Mouse (Mus musculus) limb, embryonic 15.5 days (tissue): ENCODE data around the gene Bri3. TPM values are rescaled to one million over a fixed set of nuclear protein-coding genes. Genes with fewer than 3 reads are reported as not detected.
"Not testable (repeated sequence)": the region's sequence is repeated elsewhere in the genome, so short reads cannot be mapped to it uniquely, and the experiment has no call there.

ENCODE experiments used
- ATAC-seq: fragments of 200-750 bp; cut with Nextera tagmentation; 2 replicates; pipeline ENCODE4 v1.8.0; 2017; ENCODE audit warnings: low read depth, moderate TSS enrichment; ENCODE audit not compliant: insufficient number of reproducible peaks, low FRiP score, low TSS enrichment
- H3K27ac ChIP-seq: fragments of 300-500 bp; sonication (generic); 2 replicates; pipeline ENCODE4 v1.5.1; 2015; ENCODE audit warnings: moderate library complexity, mild to moderate bottlenecking, inconsistent platforms
- H3K27me3 ChIP-seq: fragments of 300-500 bp; sonication (generic); 2 replicates; pipeline ENCODE4 v1.6.1; 2015; ENCODE audit warnings: inconsistent platforms
- H3K36me3 ChIP-seq: fragments of 300-500 bp; sonication (generic); 2 replicates; pipeline ENCODE4 v1.6.1; 2015; ENCODE audit warnings: inconsistent platforms
- H3K4me1 ChIP-seq: fragments of 300-500 bp; sonication (generic); 2 replicates; pipeline ENCODE4 v1.6.1; 2015; ENCODE audit warnings: inconsistent platforms
- H3K4me2 ChIP-seq: fragments of 300-500 bp; sonication (generic); 2 replicates; pipeline ENCODE4 v1.6.1; 2015; ENCODE audit warnings: mild to moderate bottlenecking, inconsistent platforms
- H3K4me3 ChIP-seq: fragments of 300-500 bp; sonication (generic); 2 replicates; pipeline ENCODE4 v1.5.1; 2015; ENCODE audit warnings: mild to moderate bottlenecking, inconsistent platforms
- H3K9ac ChIP-seq: fragments of 300-500 bp; sonication (generic); 2 replicates; pipeline ENCODE4 v1.6.1; 2015; ENCODE audit warnings: inconsistent platforms
- H3K9me3 ChIP-seq: fragments of 300-500 bp; sonication (generic); 2 replicates; pipeline ENCODE4 v1.6.1; 2016; ENCODE audit warnings: inconsistent platforms
- WGBS: fragments of 180-500 bp; shearing (Covaris S2); methylation state at CpG from one replicate; pipeline ENCODE4 v1.1.7; 2015; 5-methylcytosine and 5-hydroxymethylcytosine counted together
- polyA plus RNA-seq: library from polyadenylated mRNA; unstranded; fragments of >200 nt; fragmentation: Nextera tagmentation; extraction: Ambion mirVana; gene quantifications from 2 replicates; pipeline ENCODE4 v1.2.1, GENCODE M21; 2015

Bri3 gene
- polyA plus RNA-seq, 1 experiment from 2014 or later, result 97.3 TPM

DNA sequence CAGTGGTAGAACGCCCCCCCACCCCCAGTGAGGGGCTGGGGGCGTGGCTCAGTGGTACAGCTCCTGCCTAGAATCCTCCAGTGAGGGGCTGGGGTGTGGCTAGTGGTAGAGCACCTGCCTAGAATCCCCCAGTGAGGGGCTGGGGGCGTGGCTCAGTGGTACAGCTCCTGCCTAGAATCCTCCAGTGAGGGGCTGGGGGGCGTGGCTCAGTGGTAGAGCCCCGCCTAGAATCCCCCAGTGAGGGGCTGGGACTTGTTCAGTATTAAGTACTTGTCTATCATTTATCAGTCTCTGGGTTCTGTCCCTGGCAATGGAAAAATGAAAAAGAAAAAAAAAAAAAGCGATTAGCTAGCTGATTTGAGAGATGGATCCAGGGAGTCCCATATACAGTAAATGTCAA, 122.3 kb downstream of the Bri3 start:
- not testable (repeated sequence) for H3K4me1 ChIP-seq

DNA sequence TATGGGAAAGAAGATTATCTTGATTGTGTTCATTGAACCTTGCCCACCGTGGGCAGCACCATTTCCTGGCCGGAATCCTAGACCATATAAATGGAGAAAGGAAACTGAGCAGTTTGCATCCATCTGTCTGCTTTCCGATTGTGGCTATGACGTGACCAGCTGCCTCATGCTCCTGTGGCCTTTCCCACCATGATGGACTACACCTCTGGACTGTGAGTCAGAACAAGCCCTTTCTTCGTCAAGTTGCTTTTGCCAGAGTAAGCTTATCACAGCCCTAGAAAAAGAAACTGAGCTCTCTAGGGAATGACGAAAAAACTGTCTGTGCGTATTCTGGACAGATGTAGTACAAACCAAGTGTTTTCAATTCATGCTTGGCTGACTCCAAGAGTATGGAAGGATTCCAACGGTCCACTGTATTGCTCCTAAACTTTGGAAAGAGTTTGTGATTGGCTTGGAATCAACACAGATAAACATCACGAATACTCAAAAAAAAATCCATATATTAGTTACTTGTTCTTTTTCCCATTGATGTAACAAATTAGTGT, 124.5 kb downstream of the Bri3 start:
- WGBS, result 62% methylated on average over 9 of the region's 9 CpGs
- no peaks in the 10 kb centered on the region for H3K4me1 ChIP-seq
- H3K9ac ChIP-seq, result no peak overlapping the region
- no peak overlapping the region for H3K4me3 ChIP-seq
- H3K4me2 ChIP-seq, result no peak overlapping the region
- no peaks in the 10 kb centered on the region for H3K27me3 ChIP-seq
- no peaks in the 10 kb centered on the region for H3K9me3 ChIP-seq
- H3K36me3 ChIP-seq, result no peaks in the 10 kb centered on the region
- no peak for ATAC-seq
- no peak overlapping the region for H3K27ac ChIP-seq

More for the DNA sequence above, 122.3 kb downstream of the Bri3 start:
- H3K4me2 ChIP-seq, H3K9ac ChIP-seq, H3K9me3 ChIP-seq, H3K27me3 ChIP-seq, H3K4me3 ChIP-seq, ATAC-seq, H3K27ac ChIP-seq, H3K36me3 ChIP-seq: not testable (repeated sequence)
- 82% methylated on average over 6 of the region's 6 CpGs for WGBS

DNA sequence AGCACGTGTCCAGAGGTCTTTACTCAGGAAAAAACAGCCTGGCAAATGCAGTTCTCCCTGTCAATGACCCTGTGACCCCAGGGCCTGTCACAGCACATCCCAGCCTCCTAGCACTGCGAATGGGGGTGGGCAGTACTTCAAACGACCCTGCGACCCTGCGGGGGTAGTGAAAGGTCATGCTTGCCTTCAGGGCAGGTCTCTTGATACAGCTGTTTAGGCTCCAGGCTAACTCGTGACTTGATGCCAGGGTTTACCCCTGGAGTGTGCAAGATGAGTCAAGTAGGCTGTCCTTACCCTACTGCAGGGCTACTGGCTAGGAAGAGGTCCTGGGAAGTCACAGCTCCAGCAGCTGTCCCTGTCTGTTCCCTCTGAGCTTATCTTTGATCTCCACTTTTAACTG, 126.7 kb downstream of the Bri3 start:
- no peak overlapping the region for H3K9ac ChIP-seq
- WGBS, result 5% methylated on average over 6 of the region's 6 CpGs
- no peaks in the 10 kb centered on the region for H3K36me3 ChIP-seq
- H3K4me2 ChIP-seq, result no peak overlapping the region
- no peak overlapping the region for H3K27ac ChIP-seq
- no peaks in the 10 kb centered on the region for H3K27me3 ChIP-seq
- H3K4me1 ChIP-seq, result no peaks in the 10 kb centered on the region
- ATAC-seq, result no peak
- H3K4me3 ChIP-seq, result no peak overlapping the region
- H3K9me3 ChIP-seq, result no peaks in the 10 kb centered on the region

DNA sequence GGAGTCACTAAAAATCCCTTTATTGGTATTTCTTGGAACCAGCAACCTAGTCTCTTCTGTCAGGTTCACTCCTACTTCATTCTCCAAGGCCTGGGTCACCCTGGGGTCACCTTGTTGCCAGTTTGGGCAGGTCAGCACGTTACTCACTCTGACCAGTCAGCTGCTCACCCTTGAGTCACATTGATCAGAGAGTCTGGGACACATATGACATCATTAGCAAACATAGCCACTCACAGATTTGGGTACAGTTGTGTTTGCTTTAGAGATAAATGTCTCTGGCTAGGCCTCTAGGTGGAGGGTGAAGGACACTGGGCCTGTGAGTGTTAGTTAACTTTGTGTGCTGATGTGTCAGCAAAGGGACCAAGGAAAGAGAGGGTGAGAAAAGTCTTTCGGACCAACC, 127.9 kb downstream of the Bri3 start:
- H3K4me2 ChIP-seq, result no peak overlapping the region
- H3K27me3 ChIP-seq, result no peaks in the 10 kb centered on the region
- no peak overlapping the region for H3K27ac ChIP-seq
- ATAC-seq, result no peak
- H3K9me3 ChIP-seq, result no peaks in the 10 kb centered on the region
- H3K9ac ChIP-seq, result no peak overlapping the region
- WGBS, result 50% methylated on average over 2 of the region's 2 CpGs
- H3K4me1 ChIP-seq, result no peaks in the 10 kb centered on the region
- H3K4me3 ChIP-seq, result no peak overlapping the region
- H3K36me3 ChIP-seq, result no peaks in the 10 kb centered on the region

DNA sequence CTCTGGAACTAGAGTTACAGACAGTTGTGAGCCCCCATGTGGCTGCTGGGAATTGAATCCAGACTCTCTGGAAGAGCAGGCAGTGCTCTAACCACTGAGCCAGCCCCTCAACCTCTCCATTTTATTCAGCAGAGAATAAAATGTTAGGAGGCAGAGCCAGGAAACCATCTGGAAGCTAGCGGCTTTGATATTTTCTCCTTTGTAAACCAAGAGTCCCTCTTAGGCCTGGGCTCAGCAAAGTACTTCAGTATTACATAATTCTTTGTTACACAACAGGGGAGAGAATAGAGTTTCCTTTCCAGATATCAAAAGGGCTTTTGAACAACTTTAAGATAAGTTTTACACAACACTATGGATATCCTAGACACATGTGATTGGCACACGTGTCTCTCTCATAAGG, 128.6 kb downstream of the Bri3 start:
- no peaks in the 10 kb centered on the region for H3K9me3 ChIP-seq
- ATAC-seq, result no peak
- H3K4me2 ChIP-seq, result no peak overlapping the region
- no peaks in the 10 kb centered on the region for H3K36me3 ChIP-seq
- WGBS, result 52% methylated on average over 2 of the region's 2 CpGs
- no peaks in the 10 kb centered on the region for H3K27me3 ChIP-seq
- no peaks in the 10 kb centered on the region for H3K4me1 ChIP-seq
- H3K27ac ChIP-seq, result no peak overlapping the region
- H3K4me3 ChIP-seq, result no peak overlapping the region
- H3K9ac ChIP-seq, result no peak overlapping the region

DNA sequence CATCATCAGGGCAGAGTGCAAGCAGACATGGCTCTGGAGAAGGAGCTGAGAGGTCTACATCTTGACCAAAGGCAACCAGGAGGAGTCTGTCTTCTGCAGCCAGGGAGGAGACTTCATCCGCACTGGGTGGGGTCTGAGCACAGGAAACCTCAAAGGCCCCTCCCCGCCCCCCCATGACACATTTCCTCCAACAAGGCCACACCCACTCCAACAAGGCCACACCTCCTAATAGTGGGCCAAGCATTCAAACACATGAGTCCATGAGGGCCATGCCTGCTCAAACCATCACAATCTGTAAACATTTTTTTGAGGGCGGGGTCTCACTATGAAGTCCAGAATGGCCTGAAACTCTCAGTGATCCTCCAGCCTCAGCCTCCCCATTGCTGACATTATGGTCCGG, 135.2 kb downstream of the Bri3 start:
- WGBS, result 86% methylated on average over 4 of the region's 4 CpGs
- Histone ChIP-seq H3K27ac (no peak overlapping the region), H3K4me2 (no peak overlapping the region), H3K9ac (no peak overlapping the region), H3K36me3 (no peaks in the 10 kb centered on the region), H3K4me3 (no peak overlapping the region), H3K4me1 (no peaks in the 10 kb centered on the region), H3K9me3 (no peaks in the 10 kb centered on the region), H3K27me3 (no peaks in the 10 kb centered on the region)
- no peak for ATAC-seq

DNA sequence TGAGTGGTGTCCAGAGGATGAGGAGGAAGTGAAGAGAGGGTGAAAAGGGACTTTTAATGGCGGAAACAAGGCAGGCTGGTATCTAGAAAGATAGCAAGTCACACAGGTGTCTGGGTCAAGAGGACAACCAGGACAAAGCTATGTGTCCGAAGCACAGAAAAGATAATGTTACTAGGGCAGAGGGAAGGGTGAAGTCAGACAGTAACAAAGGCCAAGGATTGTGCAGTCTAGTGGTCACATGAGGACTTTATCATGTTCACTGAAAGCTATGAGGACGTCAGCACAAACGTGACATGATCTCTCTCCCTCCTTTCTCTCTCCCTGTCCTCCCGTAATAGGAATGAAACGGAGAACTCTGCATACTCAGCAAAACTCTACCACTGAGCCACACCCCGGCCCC, 136.5 kb downstream of the Bri3 start:
- Histone ChIP-seq H3K27me3 (no peaks in the 10 kb centered on the region), H3K4me1 (no peaks in the 10 kb centered on the region), H3K27ac (no peak overlapping the region), H3K36me3 (no peaks in the 10 kb centered on the region), H3K9ac (no peak overlapping the region), H3K4me3 (no peak overlapping the region), H3K4me2 (no peak overlapping the region), H3K9me3 (no peaks in the 10 kb centered on the region)
- no peak for ATAC-seq
- WGBS, result 89% methylated on average over 7 of the region's 7 CpGs

DNA sequence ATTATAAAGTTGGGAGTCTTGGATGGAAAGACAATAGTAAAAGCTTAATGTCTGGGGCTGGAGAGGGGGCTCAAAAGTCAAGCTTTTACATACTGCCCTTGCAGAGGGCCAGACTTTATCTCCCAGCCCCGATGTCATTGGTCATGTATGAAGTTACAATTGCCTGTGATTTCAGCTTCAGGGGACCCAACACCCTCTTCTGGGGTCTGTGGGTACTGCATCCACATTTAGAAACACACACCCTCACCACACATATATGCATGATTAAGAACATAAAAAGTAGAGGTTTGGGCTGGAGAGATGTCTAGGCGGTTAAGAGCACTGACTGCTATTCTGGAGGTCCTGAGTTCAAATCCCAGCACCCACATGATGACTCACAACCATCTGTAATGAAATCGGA, 137.5 kb downstream of the Bri3 start:
- H3K4me3 ChIP-seq, result no peak overlapping the region
- 85% methylated on average over 3 of the region's 3 CpGs for WGBS
- H3K4me1 ChIP-seq, result no peaks in the 10 kb centered on the region
- no peaks in the 10 kb centered on the region for H3K36me3 ChIP-seq
- ATAC-seq, result no peak
- no peak overlapping the region for H3K9ac ChIP-seq
- no peaks in the 10 kb centered on the region for H3K27me3 ChIP-seq
- H3K27ac ChIP-seq, result no peak overlapping the region
- H3K4me2 ChIP-seq, result no peak overlapping the region
- H3K9me3 ChIP-seq, result no peaks in the 10 kb centered on the region

DNA sequence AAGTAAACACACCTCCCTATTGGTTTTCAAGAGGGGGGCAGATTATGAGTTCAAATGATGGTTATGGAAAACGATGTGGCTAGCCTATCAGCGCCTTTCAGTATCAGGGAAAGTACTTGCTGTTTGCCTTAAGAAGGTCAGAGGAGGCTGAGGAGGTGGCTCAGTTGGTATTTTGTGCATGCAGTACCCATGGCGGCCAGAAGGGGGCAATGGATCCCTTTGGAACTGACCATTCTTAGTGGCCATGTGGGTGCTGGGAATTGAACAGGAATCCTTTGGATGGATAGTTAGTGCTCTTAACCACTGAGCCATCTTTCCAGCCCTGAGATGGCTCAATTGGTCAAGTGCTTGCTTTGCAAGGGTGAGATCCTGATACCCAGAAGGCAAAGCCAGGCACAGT, 139.7 kb downstream of the Bri3 start:
- no peak for ATAC-seq
- no peak overlapping the region for H3K9ac ChIP-seq
- WGBS, result 71% methylated on average over 3 of the region's 3 CpGs
- no peak overlapping the region for H3K27ac ChIP-seq
- no peaks in the 10 kb centered on the region for H3K9me3 ChIP-seq
- no peak overlapping the region for H3K4me3 ChIP-seq
- no peaks in the 10 kb centered on the region for H3K4me1 ChIP-seq
- no peak overlapping the region for H3K4me2 ChIP-seq
- H3K27me3 ChIP-seq, result no peaks in the 10 kb centered on the region
- H3K36me3 ChIP-seq, result no peaks in the 10 kb centered on the region

DNA sequence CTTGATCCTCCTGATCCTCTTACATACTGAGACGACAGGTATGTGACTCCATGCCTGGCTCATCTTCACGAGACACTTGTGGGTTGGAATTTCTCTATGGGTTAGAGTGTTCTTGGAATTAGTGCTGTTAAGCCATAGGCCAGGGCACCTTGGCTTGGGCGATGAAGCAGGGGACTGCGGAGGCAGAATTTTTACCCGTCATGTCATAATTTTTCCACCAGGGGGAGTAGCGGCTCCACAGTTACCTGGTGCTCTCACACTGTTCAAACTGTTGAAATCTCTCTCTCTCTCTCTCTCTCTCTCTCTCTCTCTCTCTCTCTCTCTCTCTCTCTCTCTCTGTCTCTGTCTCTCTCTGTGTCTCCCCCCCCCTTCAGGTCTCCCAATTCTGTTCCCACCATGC, 143.6 kb downstream of the Bri3 start:
- WGBS, result 12% methylated on average over 6 of the region's 6 CpGs
- no peak overlapping the region for H3K9ac ChIP-seq
- no peak overlapping the region for H3K4me3 ChIP-seq
- H3K9me3 ChIP-seq, result no peaks in the 10 kb centered on the region
- no peaks in the 10 kb centered on the region for H3K36me3 ChIP-seq
- H3K4me2 ChIP-seq, result no peak overlapping the region
- no peaks in the 10 kb centered on the region for H3K27me3 ChIP-seq
- no peak for ATAC-seq
- H3K27ac ChIP-seq, result no peak overlapping the region
- no peaks in the 10 kb centered on the region for H3K4me1 ChIP-seq

DNA sequence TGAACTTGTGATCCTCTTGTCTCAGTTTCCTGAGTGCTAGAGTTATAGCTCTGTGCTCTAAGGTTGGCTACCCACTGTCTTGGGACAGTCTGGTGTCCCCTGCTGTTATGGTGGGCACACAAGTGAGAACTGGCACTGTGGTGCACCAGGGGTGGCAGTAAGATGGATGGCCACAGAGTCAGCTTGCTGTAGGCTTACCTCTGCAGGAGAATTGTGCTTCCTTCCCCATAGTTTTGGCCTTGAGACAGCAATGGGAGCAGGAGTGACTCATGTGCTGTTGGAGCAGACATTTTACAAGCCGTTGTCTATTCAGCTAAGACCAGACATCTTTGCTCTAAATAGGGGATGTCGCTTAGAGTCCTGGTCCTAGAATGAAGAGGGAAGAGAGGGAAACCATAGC, 149.9 kb downstream of the Bri3 start:
- no peak for ATAC-seq
- Histone ChIP-seq H3K27ac (no peak overlapping the region), H3K27me3 (no peaks in the 10 kb centered on the region), H3K9ac (no peak overlapping the region), H3K4me1 (peaks cover 6% of the 10 kb centered on the region), H3K4me2 (no peak overlapping the region), H3K9me3 (no peaks in the 10 kb centered on the region), H3K4me3 (no peak overlapping the region), H3K36me3 (no peaks in the 10 kb centered on the region)
- 87% methylated on average over 2 of the region's 2 CpGs for WGBS

DNA sequence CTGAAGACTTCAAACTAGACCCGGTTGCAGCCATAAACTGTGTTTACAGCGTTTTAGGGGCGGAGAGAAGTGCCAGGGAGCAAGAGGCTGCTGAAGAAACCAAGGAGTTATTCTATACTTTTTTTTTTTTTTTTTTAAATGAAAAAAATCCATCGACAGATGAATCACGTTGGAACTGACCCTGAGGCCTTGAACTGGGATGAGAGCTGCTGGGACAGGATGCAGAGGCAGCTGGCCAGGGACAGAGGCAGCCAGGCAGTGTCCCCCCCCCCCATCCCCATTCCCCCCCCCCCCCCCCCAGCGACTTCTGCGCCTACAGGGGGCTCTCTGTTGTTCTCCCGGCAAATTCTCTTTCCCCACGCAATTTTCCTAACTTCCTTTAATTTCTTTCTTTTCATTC, 153.3 kb downstream of the Bri3 start:
- Histone ChIP-seq H3K27ac (no peak overlapping the region), H3K9me3 (no peaks in the 10 kb centered on the region), H3K36me3 (no peaks in the 10 kb centered on the region), H3K9ac (no peak overlapping the region), H3K27me3 (no peaks in the 10 kb centered on the region), H3K4me2 (no peak overlapping the region), H3K4me1 (peaks cover 6% of the 10 kb centered on the region), H3K4me3 (no peak overlapping the region)
- no peak for ATAC-seq
- WGBS, result 3% methylated on average over 5 of the region's 9 CpGs

DNA sequence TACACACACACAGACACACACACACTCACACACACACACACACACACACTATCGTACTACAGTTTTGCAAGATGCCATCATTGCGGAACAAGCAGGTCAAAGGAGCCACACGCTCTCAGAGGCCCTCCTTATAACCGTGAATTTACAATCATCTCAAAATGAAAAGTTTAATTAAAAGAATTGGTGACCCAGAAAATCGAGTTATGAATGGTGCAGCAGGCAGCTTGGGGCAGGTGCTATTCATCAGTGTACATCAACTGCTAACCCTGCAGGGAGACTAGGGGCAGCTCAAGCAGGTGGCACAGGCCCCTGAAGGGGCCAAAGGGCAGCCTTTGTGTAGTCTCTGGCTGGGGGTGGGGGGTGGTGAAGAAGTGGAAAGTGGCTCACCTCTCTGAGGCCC, 156.6 kb downstream of the Bri3 start:
- ATAC-seq, result no peak
- Histone ChIP-seq H3K27me3 (no peaks in the 10 kb centered on the region), H3K27ac (no peak overlapping the region), H3K9me3 (no peaks in the 10 kb centered on the region), H3K9ac (no peak overlapping the region), H3K4me3 (no peak overlapping the region), H3K36me3 (no peaks in the 10 kb centered on the region), H3K4me2 (no peak overlapping the region), H3K4me1 (peaks cover 6% of the 10 kb centered on the region)
- WGBS, result 64% methylated on average over 5 of the region's 5 CpGs
